Mouse (Mus musculus): ENCODE data around the gene Tgoln1.

- no peak for TF ChIP-seq CTCF (IDR thresholded peaks at IDR 0.05; ENCODE audit: control insufficient read depth, insufficient read depth, insufficient read length)
- TF ChIP-seq MAX (IDR thresholded peaks at IDR 0.05) = no peak
- TF ChIP-seq USF1 (IDR thresholded peaks at IDR 0.05; ENCODE audit: low read depth) = no peak
Measured at GRCm38 (mm10) chr6:72636940-72637339, 20.1 kb upstream of the Tgoln1 start.
